Mouse (Mus musculus) brain, embryonic 14.5 days (tissue): ENCODE measurements around the gene S100b.

Source experiments
- CTCF ChIP-seq: fragments of 200-500 bp; IDR thresholded peaks from 2 replicates; pipeline ENCODE4 v1.5.1; 2012; ENCODE audit warnings: inconsistent platforms, mild to moderate bottlenecking, moderate library complexity, borderline replicate concordance; ENCODE audit not compliant: insufficient read depth, insufficient read length; ENCODE audit errors: extremely low read depth
- POLR2A ChIP-seq: fragments of 200-500 bp; IDR thresholded peaks from 2 replicates; pipeline ENCODE4 v1.6.1; 2012; ENCODE audit warnings: mild to moderate bottlenecking, inconsistent platforms, borderline replicate concordance; ENCODE audit not compliant: poor library complexity, insufficient read depth, insufficient read length, severe bottlenecking; ENCODE audit errors: extremely low read depth

DNA sequence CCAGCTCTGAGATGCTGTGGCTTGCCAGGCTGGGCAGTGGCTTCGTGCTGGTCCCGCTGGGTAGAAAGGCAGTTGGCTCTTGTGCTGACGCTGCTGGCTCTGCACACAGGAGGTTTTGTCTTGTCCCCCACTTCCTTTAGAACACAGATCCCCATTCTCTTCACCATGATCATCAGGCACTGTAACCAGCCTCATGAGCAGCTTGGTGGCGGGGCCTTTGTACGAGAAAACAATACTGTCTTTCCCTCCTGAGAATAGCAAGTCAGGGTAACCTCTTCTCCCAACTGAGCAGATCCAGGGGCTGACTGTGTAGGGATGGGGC lies 5.0 kb upstream of the S100b start:
- TF ChIP-seq CTCF (no peak), POLR2A (no peak)
